Mouse (Mus musculus) cortical plate, adult 2 months (tissue): ENCODE data around the gene Xrcc4.

Experiments used
- CTCF ChIP-seq: fragments of 200-500 bp; IDR thresholded peaks from 2 replicates; pipeline ENCODE4 v1.5.1; 2011; ENCODE audit warnings: mild to moderate bottlenecking, control low read depth, low read length; ENCODE audit not compliant: insufficient read depth; ENCODE audit errors: extremely low read depth
- POLR2A ChIP-seq: fragments of 200-500 bp; IDR thresholded peaks from 2 replicates; pipeline ENCODE4 v1.6.1; 2011; ENCODE audit warnings: mild to moderate bottlenecking, low read length, control low read depth; ENCODE audit not compliant: insufficient read depth; ENCODE audit errors: extremely low read depth

DNA sequence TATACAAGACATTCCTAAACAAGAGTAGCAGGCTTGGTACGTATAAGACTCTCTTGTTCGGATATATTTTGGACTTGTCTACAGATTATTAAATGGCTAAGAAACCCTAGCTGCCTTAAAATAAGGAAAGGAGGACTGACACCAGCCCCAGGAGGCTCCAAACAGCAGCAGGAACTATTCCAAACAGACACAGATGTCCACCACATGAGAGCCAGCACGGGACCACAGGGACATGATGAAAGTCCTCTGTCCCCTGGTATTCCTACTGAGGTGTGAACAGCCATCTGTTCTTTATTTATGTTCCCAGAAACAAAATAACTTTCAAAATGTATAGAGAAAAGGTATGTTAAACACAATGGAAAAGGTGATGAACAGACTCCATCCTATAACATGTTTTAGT is 58.5 kb downstream of the Xrcc4 start:
- TF ChIP-seq CTCF = no peak
- no peak for TF ChIP-seq POLR2A
